In genomic region chr5:17820239-17820999, GRCm38 (mm10) we compare ENCODE assay signal across 26 mouse cellular contexts.
DNase-seq lines count a peak whose midpoint lies in the region; ATAC-seq and TF ChIP-seq lines count a peak whose summit lies in the region.
"Had no signal": no experiment of that assay in that cellular context is flagged by ENCODE, and none has a peak within 500 bp of the region (broad histone marks: within the 10 kb centered on the region; RNA-seq: fewer than 3 reads in every experiment).

No protein-coding gene starts in this region.

- H3K4me2 ChIP-seq in lung, embryonic 16.5 days (ENCODE audit: low read depth, low read length), result no peak overlapping the region
- no peak overlapping the region for H3K4me2 ChIP-seq in midbrain, embryonic 11.5 days
- H3K4me2 ChIP-seq in midbrain, embryonic 14.5 days (ENCODE audit: low read length), result no peak overlapping the region
- H3K4me2 ChIP-seq in midbrain, postnatal 0 days (ENCODE audit: low read depth, low read length, poor library complexity, severe bottlenecking), result no peak overlapping the region
- H3K4me2 ChIP-seq: heart, embryonic 12.5 days; heart, embryonic 15.5 days; hindbrain, embryonic 14.5 days had no signal

- TF ChIP-seq CTCF in liver, adult 2 months (IDR thresholded peaks at IDR 0.05; ENCODE audit: low read depth, low read length), result no peak
- no peak for TF ChIP-seq CTCF in midbrain, postnatal 0 days (IDR thresholded peaks at IDR 0.05)

- H3K36me3 ChIP-seq in liver, adult 2 months (ENCODE audit: control insufficient read depth, insufficient read depth, low read length), result no peaks in the 10 kb centered on the region
- H3K36me3 ChIP-seq in lung, embryonic 16.5 days (ENCODE audit: control insufficient read depth, insufficient read depth, low read length), result no peaks in the 10 kb centered on the region
- no peaks in the 10 kb centered on the region for H3K36me3 ChIP-seq in midbrain, embryonic 11.5 days (ENCODE audit: control insufficient read depth, insufficient read depth, low read length)
- H3K36me3 ChIP-seq in midbrain, embryonic 14.5 days (ENCODE audit: control insufficient read depth, insufficient read depth, low read length), result no peaks in the 10 kb centered on the region
- H3K36me3 ChIP-seq in midbrain, postnatal 0 days (ENCODE audit: insufficient read depth, low read length), result no peaks in the 10 kb centered on the region
- H3K36me3 ChIP-seq: G1E; heart, embryonic 12.5 days had no signal

- WGBS in liver, adult 2 months, result 85% methylated on average over 2 of the region's 2 CpGs
- WGBS in lung, embryonic 16.5 days, result 61% methylated on average over 2 of the region's 2 CpGs
- 83% methylated on average over 2 of the region's 2 CpGs for WGBS in midbrain, embryonic 11.5 days
- WGBS in midbrain, embryonic 14.5 days, result 89% methylated on average over 2 of the region's 2 CpGs
- 91% methylated on average over 2 of the region's 2 CpGs for WGBS in midbrain, postnatal 0 days

- no peak for TF ChIP-seq POLR2A in liver, adult 2 months (IDR thresholded peaks at IDR 0.05; ENCODE audit: extremely low read depth, insufficient read depth, low read length)

- H3K27ac ChIP-seq in liver, adult 2 months (replicated peaks; ENCODE audit: insufficient read depth, low read depth, low read length), result no peak overlapping the region
- peak overlapping the region; percentile 31; the same call in 1 of the 2 replicates for H3K27ac ChIP-seq in lung, embryonic 16.5 days (ENCODE audit: low read length)
- H3K27ac ChIP-seq in midbrain, embryonic 11.5 days (ENCODE audit: low read depth, low read length), result no peak overlapping the region
- no peak overlapping the region for H3K27ac ChIP-seq in midbrain, embryonic 14.5 days (replicated peaks; ENCODE audit: low read depth, low read length)
- H3K27ac ChIP-seq in midbrain, postnatal 0 days (ENCODE audit: low read depth, low read length), result no peak overlapping the region
- H3K27ac ChIP-seq: gastrocnemius, adult 2 months; heart, embryonic 15.5 days; hindbrain, embryonic 14.5 days had no signal

- H3K4me3 ChIP-seq in liver, adult 2 months (ENCODE audit: insufficient read depth, low read depth, low read length), result no peak overlapping the region
- no peak overlapping the region for H3K4me3 ChIP-seq in lung, embryonic 16.5 days (ENCODE audit: low read length)
- no peak overlapping the region for H3K4me3 ChIP-seq in midbrain, embryonic 11.5 days (ENCODE audit: low read depth, low read length)
- H3K4me3 ChIP-seq in midbrain, embryonic 14.5 days (replicated peaks; ENCODE audit: low read depth, low read length), result no peak overlapping the region
- no peak overlapping the region for H3K4me3 ChIP-seq in midbrain, postnatal 0 days (ENCODE audit: low read depth, low read length)
- H3K4me3 ChIP-seq: gastrocnemius, adult 2 months; heart, embryonic 12.5 days; heart, embryonic 15.5 days had no signal

- H3K4me1 ChIP-seq in liver, adult 2 months (ENCODE audit: control insufficient read depth, insufficient read depth, low read length), result peaks cover 3% of the 10 kb centered on the region; the same call in 1 of the 2 replicates
- peaks cover 7% of the 10 kb centered on the region for H3K4me1 ChIP-seq in lung, embryonic 16.5 days (replicated peaks; ENCODE audit: control insufficient read depth, insufficient read depth, low read length)
- no peaks in the 10 kb centered on the region for H3K4me1 ChIP-seq in midbrain, embryonic 11.5 days (ENCODE audit: control insufficient read depth, insufficient read depth, low read length)
- H3K4me1 ChIP-seq in midbrain, embryonic 14.5 days (ENCODE audit: control insufficient read depth, insufficient read depth, low read length), result no peaks in the 10 kb centered on the region
- H3K4me1 ChIP-seq in midbrain, postnatal 0 days (ENCODE audit: insufficient read depth, low read length), result no peaks in the 10 kb centered on the region
- H3K4me1 ChIP-seq: heart, embryonic 12.5 days; heart, embryonic 15.5 days had no signal

- ATAC-seq in lung, embryonic 16.5 days (ENCODE audit: low read depth), result peak; percentile 80; the same call in 1 of the 2 replicates
- ATAC-seq in midbrain, embryonic 11.5 days (ENCODE audit: low FRiP score), result no peak
- no peak for ATAC-seq in midbrain, embryonic 14.5 days (ENCODE audit: low FRiP score, low TSS enrichment)
- ATAC-seq in midbrain, postnatal 0 days (ENCODE audit: low FRiP score), result no peak
- ATAC-seq: forebrain, embryonic 14.5 days; forebrain, postnatal 0 days; Patski had no signal

- no peaks in the 10 kb centered on the region for H3K9me3 ChIP-seq in lung, embryonic 16.5 days (ENCODE audit: control insufficient read depth, low read length)
- no peaks in the 10 kb centered on the region for H3K9me3 ChIP-seq in midbrain, embryonic 11.5 days (ENCODE audit: control insufficient read depth, low read length)
- no peaks in the 10 kb centered on the region for H3K9me3 ChIP-seq in midbrain, embryonic 14.5 days (ENCODE audit: control insufficient read depth, low read length)
- H3K9me3 ChIP-seq in midbrain, postnatal 0 days (ENCODE audit: low read length), result no peaks in the 10 kb centered on the region
- H3K9me3 ChIP-seq: G1E; heart, embryonic 12.5 days; heart, embryonic 15.5 days had no signal

- no peaks in the 10 kb centered on the region for H3K79me2 ChIP-seq in liver, adult 2 months (ENCODE audit: control insufficient read depth, insufficient read depth, low read length)

- DNase-seq in liver, adult 2 months (ENCODE audit: extremely low read depth, low read depth, low spot score), result peak; percentile 58
- DNase-seq in liver, result no peak
- DNase-seq in lung, adult 18-20 months, result no peak
- peak; percentile 41 for DNase-seq in midbrain, embryonic 11.5 days (ENCODE audit: low spot score, missing footprints)
- DNase-seq in midbrain, embryonic 14.5 days, result no peak
- no peak for DNase-seq in midbrain, postnatal 0 days (ENCODE audit: low spot score)
- DNase-seq: adrenal gland, postnatal 10 days; adrenal gland, postnatal 36 days; B cell, adult 2 months; cerebellum, adult 18-20 months; cerebellum, adult 9-10 months; cerebellum, postnatal 14 days; forebrain, postnatal 0 days; gastrocnemius, adult 2 months; gastrocnemius, postnatal 14 days; heart, adult 11 months; heart, postnatal 10 days; heart, postnatal 36 days had no signal

- H3K9ac ChIP-seq in liver, adult 2 months (ENCODE audit: low read depth, low read length), result no peak overlapping the region
- H3K9ac ChIP-seq in lung, embryonic 16.5 days (ENCODE audit: low read length), result no peak overlapping the region
- no peak overlapping the region for H3K9ac ChIP-seq in midbrain, embryonic 11.5 days (ENCODE audit: low read length)
- H3K9ac ChIP-seq in midbrain, embryonic 14.5 days (replicated peaks; ENCODE audit: low read length), result no peak overlapping the region
- H3K9ac ChIP-seq in midbrain, postnatal 0 days (replicated peaks; ENCODE audit: low read length, poor library complexity, severe bottlenecking), result no peak overlapping the region
- H3K9ac ChIP-seq: forebrain, postnatal 0 days; heart, embryonic 12.5 days; heart, embryonic 15.5 days; hindbrain, embryonic 14.5 days had no signal

- H3K27me3 ChIP-seq in liver, adult 2 months (ENCODE audit: control insufficient read depth, insufficient read depth, low read length), result no peaks in the 10 kb centered on the region
- no peaks in the 10 kb centered on the region for H3K27me3 ChIP-seq in lung, embryonic 16.5 days (ENCODE audit: control insufficient read depth, insufficient read depth, low read depth, low read length)
- H3K27me3 ChIP-seq in midbrain, embryonic 11.5 days (ENCODE audit: control insufficient read depth, insufficient read depth, low read length), result no peaks in the 10 kb centered on the region
- H3K27me3 ChIP-seq in midbrain, embryonic 14.5 days (ENCODE audit: control insufficient read depth, insufficient read depth, low read length), result no peaks in the 10 kb centered on the region
- H3K27me3 ChIP-seq in midbrain, postnatal 0 days (ENCODE audit: insufficient read depth, low read length), result no peaks in the 10 kb centered on the region
- H3K27me3 ChIP-seq: CH12.LX; heart, embryonic 12.5 days; heart, embryonic 15.5 days had no signal

Comparison
In these comparisons a context has a peak if more than half of its experiments do, and no peak if none do; other contexts are left out.
1. DNase-seq: peak in liver, adult 2 months (single experiment) and midbrain, embryonic 11.5 days (single experiment); none in liver (single experiment), lung, adult 18-20 months (0 of 2), midbrain, embryonic 14.5 days (single experiment) and midbrain, postnatal 0 days (single experiment).